Mouse (Mus musculus) heart, postnatal 10 days (tissue): Measurements from ENCODE around the gene Fkbp15. TPM values are rescaled to one million over a fixed set of nuclear protein-coding genes. Genes with fewer than 3 reads are reported as not detected.

ENCODE experiments used
- DNase-seq, 2 experiments: peaks; one replicate each; pipeline ENCODE4 v3.0.0; 2021
- intact Hi-C: fragments of 180-260 bp; cut with DNase I; formaldehyde crosslinking; loops from one replicate; pipeline ENCODE4 v1.15.1; 2025
- total RNA-seq, 2 experiments: library from RNA; stranded (reverse); gene quantifications; 2 replicates each; pipeline ENCODE4 v1.2.3; 2021

The Fkbp15 gene
- total RNA-seq, result 10 to 100 TPM; 25.5 to 25.8 TPM

DNA sequence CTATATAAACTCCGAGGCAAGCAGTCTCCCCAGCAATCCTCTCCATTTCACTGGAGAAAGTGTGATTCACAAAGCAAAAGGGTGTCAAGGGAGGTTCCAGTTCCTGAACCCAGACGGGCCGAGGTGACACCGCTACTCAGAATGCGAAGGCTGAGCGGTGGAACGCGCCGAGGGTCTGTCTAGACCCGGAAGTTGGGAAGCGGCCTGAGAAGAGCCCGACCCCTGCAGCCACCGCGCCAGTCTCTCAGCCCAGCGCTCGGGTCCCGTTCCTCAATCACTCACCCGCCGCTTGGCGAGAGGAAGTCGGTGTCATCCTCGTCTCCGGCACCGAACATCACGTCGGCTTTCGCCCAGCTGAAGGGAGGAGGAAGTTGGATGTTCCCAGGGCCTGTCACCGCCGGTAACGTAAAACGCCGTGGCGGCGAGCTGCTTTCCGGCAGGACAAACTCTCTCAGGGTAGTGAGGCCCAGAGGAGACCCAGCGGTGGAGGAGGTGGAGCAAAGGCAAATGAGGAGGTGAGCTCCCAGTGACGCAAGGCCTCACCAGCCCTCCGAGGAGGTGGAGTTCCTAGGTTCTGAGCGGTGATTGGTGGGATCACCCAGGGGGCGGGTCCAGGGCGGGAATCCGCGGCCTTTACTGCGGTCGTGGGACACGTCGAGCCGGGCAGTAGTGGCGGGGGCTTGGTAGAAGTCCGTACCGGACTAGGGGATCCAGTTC, at the start of gene Fkbp15, which contains the start of gene Slc31a1:
Gene Fkbp15 (minus strand): TSS at position 461 of the 717 bp plus-strand sequence.
Gene Slc31a1 (plus strand): TSS at position 640 of the 717 bp plus-strand sequence.
- DNase-seq, result peak; percentile 97 to 98
- intact Hi-C loops, result loop anchor here (2.0 to 5.0 kb wide), 2 partner anchors 47 to 157 kb away; partner anchors contain the start of gene Alad

DNA sequence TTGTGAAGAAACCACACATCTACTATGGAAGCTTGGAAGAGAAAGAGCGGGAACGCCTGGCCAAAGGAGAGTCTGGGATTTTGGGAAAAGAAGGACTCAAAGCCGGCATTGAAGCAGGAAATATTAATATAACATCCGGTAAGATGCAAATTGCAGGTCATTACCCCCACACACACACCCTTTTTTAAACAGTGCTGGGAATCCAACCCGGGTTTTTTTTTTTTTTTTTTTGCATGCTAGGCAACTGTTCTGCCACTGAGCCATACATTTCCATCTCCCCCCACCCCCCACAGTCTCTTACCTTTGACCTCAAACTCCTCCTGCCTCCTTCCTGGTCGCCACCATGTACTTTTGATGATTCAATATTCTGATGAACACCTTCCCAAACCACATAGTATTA, 49.3 kb upstream of the Fkbp15 start:
- DNase-seq, result no peak
- intact Hi-C loops, result loop anchor here (10.0 kb wide), 1 partner anchor 95 kb away; the partner anchor contains the start of gene Hdhd3

DNA sequence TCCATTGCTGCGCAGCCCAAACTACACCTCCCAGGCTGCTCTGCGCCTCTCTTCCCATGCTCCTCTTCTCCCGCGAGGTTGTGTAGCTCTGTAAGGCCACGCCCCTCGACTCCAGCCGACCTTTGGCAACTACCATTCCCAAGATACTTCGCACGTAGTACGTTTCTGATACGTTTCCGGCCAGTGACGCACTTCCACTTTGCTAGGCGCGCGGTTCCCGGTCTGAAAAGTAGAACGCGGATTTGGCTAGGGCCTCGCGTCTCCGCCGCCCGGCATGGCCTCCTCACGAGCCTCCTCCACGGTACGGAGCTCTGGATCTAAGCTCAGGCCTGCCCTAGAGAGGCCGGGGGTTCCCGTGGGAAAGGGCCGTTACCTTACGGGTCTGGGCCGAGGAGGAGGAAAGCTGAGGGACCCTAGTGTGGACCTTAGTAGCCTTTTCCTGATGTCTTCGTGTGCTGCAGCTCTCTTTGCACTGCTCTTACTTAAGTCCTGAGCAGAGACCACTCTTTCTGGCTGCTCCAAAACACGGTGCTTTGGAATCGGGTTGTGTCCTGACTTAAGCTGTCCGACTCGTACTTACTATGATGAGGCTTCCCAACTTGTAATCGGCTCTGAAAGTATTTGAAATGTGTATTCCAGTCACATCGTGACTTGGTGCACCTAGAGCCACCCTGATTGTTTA, 48.4 kb upstream of the Fkbp15 start, which contains the start of the genes Cdc26 and Prpf4:
Gene Cdc26 (minus strand): TSS at position 42 of the 682 bp plus-strand sequence.
Gene Prpf4 (plus strand): TSS at position 197 of the 682 bp plus-strand sequence.
- DNase-seq, result peak; percentile 99
- intact Hi-C loops, result loop anchor here (10.0 kb wide), 1 partner anchor 96 kb away; the partner anchor contains the start of gene Hdhd3

DNA sequence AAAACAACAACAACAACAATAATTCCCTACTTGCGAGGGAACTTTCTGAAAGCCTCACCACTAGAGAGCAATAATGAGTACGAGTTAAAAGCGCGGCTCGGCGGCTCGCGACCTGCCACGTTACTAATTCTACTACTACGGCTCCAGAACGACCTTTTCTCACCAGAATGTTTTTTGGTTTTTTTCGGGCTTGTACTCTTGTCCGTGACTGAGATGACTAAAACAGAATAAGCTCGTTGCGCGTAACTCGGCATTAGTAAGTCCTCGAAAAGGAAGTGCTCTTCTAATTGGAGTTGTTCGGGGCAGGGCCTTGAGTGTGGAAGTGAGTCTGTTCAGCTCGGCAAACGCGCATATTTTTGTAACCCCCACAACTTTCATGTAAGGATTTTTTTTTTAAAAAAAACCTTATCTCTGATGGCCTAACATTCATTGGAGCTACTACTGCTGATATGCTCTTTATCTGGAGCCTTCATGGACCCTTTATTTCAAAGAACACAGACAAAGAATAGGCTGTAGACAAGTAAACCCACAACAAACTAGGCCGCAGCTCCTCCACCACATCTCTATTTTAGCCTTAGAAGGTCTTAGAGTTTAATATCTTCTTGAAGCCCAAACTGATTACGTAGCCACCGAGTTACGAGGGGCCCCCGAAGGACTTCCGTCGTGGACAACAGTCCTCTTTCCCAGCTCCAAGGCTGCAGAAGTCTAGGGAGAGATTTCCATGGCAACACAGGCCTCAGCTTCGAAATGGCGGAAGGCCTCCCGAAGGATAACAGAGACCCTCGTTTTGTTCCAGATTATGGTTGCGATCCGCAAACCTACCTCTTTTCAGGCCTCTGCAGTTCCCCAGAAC, 47.6 kb upstream of the Fkbp15 start:
- intact Hi-C loops, result loop anchor here (2.0 to 10.0 kb wide), 2 partner anchors 47 to 97 kb away; partner anchors contain the start of genes Fkbp15, Hdhd3 and Slc31a1

DNA sequence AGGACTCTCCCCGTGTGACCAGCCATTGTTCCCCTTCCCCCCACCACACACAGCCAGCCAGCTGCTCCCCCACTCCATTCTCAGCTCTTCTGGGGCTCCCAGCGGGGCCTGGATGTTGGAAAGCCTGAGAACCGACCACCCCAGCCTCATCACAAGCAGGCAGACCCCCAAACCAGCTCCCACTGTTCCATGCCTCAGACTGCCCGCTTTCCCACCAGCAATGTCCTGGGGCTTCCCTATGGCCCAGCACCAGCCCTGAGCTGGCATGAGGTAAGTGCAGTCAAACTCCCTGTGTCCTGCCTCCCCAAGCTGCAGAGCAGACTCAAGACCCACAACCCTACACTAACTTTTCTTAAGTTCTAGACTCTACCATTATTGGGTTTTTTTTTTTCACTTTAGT, 45.8 kb upstream of the Fkbp15 start:
- no peak for DNase-seq
- intact Hi-C loops, result loop anchor here (2.0 to 10.0 kb wide), 2 partner anchors 45 to 99 kb away; partner anchors contain the start of genes Fkbp15, Hdhd3 and Slc31a1

More for the DNA sequence above, 47.6 kb upstream of the Fkbp15 start:
- peak; percentile 73 to 75 for DNase-seq

DNA sequence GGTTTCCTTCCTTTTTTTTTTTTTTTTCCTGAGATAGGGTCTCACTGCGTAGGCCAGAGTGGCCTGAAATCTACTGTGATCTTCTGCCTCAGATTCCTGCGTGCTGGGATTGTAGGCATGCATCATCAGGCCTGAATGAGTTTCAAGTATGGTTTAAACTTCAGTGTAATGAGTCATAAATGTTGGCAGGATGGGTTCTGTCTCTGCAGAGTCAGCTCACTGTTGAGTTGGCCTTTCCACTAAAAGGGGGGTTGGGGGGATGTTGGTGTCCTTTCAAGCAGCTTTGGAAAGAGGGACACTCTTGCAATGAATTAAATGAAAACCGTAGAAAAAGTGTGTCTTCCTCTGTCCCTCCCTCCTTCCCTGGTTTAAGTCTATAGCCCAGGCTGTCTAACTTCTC, 38.6 kb upstream of the Fkbp15 start:
- intact Hi-C loops, result no loop called here
- peak; percentile 19 to 27 for DNase-seq

DNA sequence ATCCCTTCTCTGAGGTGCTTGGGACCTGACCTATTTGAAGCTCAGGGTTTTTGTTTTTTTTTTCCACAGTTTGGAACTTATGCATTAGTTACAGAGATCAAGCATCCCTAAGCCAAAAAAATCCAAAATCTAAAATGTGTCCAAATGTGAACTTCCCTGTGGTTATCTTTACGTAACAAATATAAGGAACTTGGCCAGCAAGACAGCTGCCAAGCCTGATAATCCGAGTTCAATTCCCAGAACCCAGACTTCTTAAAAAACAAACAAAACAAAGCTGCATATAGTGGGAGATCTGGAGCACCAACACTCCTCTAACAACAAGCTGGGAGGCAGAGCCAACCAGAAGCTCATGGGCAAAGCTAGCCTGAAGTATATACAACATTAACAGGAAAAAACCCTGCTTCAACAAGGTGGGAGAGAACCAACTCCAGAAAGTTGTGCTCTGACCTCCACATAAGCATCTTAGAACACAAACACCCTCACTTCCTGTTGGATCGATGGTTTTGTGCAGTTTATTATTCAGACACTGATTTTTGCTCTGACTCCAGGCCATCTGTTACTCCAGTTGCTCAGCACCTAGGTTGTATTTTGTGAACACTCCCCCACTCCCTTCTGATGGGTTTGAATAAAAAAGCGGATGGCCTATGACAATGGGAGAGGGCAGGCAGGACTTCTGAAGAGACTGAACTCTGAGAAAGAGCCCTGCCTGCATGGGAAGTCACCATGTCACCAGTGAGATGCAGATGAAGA, 37.4 kb upstream of the Fkbp15 start:
- no peak for DNase-seq
- intact Hi-C loops, result no loop called here

DNA sequence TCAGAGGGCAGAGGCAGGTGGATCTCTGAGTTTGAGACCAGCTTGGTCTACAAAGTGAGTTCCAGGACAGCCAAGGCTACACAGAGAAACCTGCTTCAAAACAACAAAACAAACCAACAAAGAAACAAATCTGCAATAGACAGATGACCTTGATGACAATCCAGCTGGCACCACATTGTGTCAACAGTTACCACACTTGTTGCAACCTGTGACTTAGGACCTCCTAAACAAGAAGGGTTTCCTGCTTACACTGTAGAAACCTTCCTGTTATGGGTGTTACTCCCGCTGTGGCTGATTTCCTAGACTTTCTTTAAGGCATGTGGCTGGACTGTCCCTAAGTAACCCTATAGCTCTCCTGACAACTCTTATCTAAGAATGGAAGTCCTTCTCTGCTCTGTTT, 35.5 kb upstream of the Fkbp15 start:
- no peak for DNase-seq
- intact Hi-C loops, result no loop called here

DNA sequence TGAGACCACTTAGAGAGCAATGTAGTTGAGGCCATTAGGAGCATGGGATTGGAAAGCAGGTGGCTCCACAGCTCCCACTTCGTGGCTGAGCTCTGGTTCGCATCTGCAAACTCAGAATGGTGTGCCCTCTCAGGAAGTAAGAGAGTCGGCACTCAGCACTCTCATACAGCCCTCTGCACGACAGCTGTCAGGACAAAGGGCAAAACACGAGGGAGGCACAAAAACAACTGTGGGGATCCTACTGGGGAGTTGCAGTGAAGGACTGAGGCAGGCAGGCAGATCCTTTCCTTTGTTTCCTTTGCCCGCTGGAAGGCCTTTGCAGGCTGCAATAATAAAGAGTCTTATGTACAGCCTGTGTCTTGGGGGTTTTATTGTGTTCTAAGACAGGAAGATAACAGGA, 33.1 kb upstream of the Fkbp15 start:
- intact Hi-C loops, result no loop called here
- DNase-seq, result no peak

DNA sequence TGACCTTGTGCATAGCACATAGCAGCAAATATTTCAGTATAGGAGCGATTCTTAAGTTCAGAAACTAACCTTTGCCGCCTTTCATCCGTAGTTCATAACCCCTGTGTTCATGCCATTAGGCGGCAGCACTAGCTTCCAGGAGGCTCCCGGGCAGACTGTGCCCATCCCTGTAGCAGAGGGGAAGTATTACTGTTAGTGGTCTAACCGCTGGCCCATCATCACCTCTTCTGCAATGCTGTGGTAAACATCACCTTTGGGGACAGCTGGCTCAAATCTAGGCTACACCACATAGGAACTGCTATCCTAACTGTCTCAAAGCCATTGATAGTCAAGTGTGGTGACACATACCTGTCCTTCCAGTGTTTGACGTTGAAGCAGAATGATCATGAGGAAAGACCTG, 31.5 kb upstream of the Fkbp15 start:
- no peak for DNase-seq
- intact Hi-C loops, result no loop called here

DNA sequence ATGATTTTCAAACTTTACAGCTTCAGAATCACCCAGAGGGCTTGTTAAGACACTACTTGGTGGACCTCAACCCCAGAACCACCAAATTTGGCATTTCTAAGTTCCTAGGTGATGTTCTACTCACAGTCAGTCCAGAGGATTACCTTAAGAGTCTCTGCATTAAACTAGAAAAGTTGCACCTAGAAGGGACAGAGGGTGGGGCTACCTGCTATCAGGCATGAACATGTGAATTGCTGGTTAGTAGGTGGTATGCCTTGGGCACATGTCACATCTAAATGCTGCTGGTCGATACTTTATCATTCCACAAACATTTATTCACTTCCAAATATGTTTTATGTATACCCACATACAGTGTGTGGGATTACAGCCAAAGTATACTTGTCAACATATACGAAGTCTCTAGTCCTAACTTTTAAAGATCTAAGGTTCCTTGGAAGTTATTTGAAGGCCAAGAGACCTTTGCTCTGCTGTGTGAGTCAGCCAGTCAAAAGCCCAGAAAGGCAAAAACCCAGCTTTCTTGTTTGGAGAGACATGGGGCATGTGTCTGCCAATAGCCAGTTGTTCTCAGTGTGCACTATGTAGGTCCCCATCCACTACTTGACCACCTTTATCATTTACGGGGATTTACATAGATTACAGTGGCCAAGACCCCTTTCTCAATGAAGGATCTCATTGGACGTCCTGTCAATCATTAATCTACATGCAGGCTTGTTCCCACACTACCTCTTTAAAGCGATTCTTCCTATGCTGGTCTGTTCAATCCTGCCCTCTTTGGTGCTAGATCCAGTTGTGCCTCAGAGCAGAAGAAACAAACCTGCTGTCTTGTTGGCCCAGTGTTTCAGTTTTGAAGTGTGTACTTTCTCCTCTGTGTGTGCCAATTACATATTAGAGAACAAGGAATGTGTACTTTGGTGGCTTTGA, 29.5 kb upstream of the Fkbp15 start:
- intact Hi-C loops, result no loop called here

DNA sequence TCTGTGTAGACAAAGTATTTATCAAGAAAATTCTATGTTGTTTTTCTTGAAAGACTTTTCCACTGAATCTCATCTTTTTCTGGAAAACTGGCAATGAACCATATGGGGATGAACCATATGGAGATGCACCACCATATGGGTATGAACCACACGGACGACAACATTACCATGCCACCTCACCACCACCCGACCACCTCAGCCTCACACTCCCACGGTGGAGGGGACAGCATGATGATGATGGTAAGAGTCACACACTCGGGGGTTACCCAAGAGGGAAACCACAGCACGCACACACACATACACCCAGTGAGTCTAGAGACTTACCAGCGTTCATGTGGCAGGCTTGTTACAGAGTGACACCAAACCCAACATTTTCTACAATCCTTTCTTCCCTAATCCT, 25.1 kb upstream of the Fkbp15 start:
- intact Hi-C loops, result no loop called here

More for the DNA sequence above, 29.5 kb upstream of the Fkbp15 start:
- no peak for DNase-seq

DNA sequence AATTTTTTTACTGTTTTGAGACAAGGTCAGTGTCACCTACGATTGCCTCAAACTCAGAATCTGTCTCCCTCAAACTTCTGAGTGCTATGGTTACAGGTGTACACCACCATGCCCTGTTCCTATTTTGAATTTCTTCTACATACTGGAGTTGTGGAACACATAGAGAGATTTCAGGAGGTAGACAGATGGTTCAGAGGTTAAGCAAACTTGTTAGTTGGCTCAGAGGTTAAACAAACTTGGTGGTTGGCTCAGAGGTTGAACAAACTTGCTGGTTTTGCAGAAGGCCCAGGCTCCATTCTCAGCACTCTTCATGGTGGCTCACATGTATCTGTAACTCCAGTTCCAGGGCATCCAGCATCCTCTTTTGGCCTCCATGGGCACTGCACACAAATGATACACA, 23.8 kb upstream of the Fkbp15 start:
- DNase-seq, result no peak
- intact Hi-C loops, result no loop called here

More for the DNA sequence above, 25.1 kb upstream of the Fkbp15 start:
- no peak for DNase-seq

DNA sequence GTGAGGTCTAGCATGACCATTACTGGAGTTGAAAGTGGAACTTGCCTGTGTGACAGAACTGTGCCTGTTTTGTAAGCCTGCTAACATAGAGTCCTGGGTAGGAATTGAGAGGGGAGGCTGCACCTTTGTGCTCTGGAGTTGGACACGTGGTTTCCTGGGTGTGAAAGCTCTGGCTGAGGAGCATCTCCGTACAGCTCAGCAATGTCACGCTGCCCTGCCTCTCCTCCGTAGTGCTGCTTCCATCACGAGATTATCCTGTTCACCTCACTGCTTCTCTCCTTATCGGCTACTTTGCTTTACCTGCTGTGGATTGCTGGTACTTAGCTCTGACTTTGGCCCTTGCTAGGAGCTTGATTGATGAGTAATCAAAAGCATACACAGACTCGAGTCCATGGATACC, 23.4 kb upstream of the Fkbp15 start:
- DNase-seq, result no peak
- intact Hi-C loops, result no loop called here

DNA sequence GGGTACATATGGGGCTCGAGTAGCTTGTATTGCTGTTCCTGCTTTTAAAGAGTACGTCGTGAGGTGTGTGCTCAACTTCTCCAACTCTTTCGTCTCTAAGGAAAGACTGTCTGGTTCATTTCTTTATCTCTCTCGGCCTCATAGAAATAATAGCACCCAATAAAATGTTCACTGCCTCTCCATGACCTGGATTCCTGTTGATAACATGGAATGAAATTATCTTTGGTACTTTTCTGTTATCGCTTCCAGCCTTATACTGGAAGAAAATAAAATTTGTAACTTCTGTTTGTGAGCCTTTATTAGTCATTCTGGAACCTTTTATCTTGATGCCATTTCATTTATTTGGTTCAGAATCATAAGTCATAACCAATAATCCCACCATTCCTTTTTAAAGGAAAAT, 22.9 kb upstream of the Fkbp15 start:
- DNase-seq, result no peak
- intact Hi-C loops, result no loop called here

DNA sequence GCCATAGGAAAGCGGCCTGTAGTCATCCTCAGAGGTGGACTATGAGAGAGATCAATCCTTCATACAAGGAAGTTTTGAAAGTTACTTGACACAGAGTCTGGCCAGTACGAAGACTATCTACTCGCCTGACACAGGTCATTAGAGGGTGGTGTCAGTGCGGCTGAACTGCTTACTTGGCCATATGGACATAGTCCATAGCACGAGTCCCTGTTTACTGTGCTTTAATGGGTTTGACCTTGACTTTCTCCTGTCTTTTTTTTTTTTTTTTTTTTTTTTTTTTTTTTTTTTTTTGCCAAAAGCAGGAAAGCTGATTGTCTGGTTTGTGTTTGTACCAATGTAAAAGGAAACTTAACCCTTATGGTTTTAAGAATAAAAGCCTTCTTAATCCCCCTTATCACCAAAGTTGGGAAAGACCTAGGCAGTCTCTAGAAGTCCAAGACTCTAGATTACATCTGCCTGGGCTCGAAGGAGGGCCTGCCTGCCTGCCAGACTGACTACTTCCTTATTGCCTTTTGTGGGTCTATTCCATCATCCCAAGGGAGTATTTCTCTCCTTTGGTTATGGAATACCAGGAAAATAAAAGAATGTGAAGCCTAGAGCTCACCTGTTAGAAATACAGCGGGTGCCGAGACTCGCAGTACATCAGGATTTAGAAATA, 19.5 kb upstream of the Fkbp15 start:
- DNase-seq, result no peak
- intact Hi-C loops, result no loop called here

DNA sequence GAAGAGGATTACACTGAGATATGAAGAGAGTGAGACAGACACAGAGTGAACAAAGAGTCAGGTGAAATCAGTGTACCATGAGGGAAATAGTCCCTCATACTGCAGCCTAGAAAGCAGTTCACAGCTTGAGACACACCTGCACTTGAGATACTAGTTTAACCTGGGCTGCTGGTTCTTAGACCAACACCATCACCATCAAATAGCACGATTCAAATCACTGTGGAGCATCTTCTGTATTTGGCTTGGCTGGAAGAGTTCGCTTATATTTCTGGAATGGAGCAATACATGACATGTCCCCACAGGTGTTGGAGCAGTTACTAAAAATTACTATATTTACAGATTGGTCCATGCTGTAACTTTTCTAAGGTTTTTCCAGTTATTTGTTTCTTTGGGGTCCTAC, 15.8 kb upstream of the Fkbp15 start:
- intact Hi-C loops, result no loop called here
- no peak for DNase-seq

DNA sequence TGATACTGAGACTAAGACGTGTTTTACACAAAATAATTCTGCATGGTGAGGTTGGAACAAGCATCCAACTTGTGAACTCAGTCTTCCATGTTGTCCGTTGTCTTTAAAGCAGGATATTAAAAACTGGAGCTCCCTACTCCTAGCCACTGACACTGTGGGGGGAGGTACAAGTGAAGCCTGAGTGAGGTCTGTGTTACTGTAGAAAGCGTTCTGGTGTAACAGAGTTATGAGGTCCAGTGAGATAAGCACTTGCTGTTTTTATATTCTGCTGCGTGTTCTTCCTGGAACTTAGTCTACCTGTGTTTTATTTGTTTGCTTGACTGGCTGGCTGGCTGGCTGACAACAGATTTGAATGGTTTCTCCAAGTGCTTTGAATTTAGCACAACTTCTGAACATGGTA, 14.0 kb upstream of the Fkbp15 start:
- intact Hi-C loops, result no loop called here
- no peak for DNase-seq
